Mouse (Mus musculus): Measurements from ENCODE around the gene Noa1.

- no peak for TF ChIP-seq CTCF (IDR thresholded peaks at IDR 0.05; ENCODE audit: low read depth, low read length)
- TF ChIP-seq POLR2AphosphoS5 (IDR thresholded peaks at IDR 0.05; ENCODE audit: insufficient replicate concordance, low read depth, low read length) = no peak
These were observed 28.2 kb downstream of the Noa1 start for GRCm38 (mm10) chr5:77281518-77282174.

All from G1E (cell line).